Mouse (Mus musculus) activated CD4-positive, CD25-positive, alpha-beta regulatory T cell, adult 4 months (primary cell): ENCODE results near the gene Trhde. TPM values are rescaled to one million over a fixed set of nuclear protein-coding genes. Genes with fewer than 3 reads are reported as not detected.

Source experiments
- ATAC-seq: one replicate; pipeline ENCODE4 v1.8.0; 2017
- polyA plus RNA-seq, 2 experiments: library from polyadenylated mRNA; unstranded; fragments of 100-300 nt; shearing (Covaris generic); gene quantifications; one replicate each; pipeline ENCODE4 v1.2.1; 2017

Trhde gene
- polyA plus RNA-seq: not detected

DNA sequence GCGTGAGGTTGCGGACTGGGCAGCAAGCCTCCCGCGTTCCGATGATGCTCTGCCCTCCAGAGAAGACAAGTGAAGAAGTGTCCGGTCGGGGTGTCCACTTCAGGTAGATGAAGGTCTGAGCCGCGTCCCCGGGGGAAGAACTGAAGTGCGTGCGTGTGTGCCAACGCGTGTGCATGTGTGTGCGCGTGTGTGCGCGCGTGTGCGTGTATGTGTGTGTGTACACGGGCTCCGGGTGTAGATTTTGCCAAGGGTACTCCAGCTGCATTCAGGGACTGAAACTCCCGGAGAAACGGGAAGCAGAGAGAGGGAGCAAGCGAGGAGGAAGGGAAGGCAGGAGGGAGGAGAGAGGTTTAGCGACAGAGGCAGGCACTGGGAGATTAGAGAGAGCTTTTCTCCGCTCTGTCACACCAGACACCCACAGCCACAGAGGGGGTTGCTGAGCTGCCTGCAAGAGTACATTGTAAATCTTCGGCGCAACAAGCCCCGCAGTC, at the start of gene Trhde:
Gene Trhde, minus strand, starts transcription at position 147 of the 491 bp plus-strand sequence.
- ATAC-seq: no peak

DNA sequence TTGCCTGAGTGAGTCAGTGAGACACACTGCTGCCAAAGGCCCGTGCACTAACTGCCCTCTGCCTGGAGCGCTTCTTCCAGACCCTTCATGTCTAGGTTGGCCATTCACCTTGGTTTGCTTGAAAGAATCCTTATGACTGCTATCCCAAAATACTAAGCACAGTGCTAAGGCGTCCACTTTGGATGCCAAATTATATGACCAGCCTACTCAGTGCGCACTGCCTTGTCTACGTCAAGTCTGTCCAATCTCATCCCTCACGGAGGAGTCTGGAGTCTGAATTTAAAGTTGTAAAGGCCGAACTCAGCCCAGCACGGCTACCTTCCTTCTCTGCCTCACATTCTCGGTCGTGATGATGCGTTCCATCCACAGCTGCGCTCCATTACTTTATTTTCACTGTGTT, 39.9 kb upstream of the Trhde start:
- ATAC-seq: no peak

DNA sequence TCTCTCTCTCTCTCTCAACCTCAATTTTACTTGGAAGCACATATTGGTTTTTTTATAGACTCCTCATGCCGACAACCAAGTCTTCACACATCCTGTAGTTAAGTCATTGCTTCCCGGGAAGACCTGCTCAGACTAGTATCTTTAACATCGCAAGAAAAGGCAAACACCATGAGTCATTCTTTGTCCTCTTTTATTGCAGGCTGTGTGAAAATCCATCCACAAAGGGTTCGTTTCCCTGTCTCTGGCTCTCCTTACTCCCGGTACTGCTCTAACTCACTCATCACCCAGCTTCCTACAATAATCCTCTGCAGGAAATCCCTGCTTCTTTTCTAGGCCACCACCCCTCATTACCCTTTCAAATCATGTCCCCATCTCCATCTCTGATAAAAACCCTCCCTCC, 39.3 kb upstream of the Trhde start:
- ATAC-seq: no peak

DNA sequence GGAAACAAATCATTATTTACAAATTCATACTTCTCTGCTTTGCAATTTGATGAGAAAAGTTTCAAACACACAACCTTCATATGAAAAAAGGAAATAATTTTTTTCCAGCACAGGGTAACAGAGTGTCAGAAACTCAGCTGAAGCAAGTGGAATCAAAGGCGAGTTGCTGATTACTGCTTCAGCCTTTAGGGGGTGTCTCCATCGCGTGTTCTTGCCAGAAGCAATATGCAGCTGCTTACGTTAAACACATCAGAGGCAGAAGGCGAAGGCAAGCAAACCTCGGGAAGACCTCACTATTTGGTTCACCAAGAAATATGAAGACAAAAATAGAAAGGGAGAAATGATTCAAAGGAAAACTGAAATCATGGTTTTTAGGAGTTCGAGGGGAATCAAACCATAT, 29.2 kb upstream of the Trhde start:
- ATAC-seq: no peak

DNA sequence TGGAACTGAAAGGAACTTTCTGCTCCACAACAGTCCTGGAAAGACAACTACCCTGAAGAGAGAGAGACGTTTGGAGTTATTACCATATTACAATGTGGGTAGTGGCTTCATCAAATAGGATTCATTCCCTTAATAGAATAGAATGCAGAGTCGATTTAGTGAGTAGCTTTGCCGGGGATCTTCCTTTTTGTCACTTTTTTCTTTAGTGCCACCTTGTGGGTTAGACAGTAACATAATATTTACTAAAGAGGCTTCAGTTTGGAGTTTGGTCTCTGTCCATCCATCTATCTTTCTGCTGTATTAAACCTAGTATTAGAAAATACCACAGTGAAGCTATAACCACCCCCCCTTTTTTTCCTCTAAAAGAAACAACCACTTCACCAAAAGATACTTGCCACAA, 6.7 kb upstream of the Trhde start:
- no peak for ATAC-seq

DNA sequence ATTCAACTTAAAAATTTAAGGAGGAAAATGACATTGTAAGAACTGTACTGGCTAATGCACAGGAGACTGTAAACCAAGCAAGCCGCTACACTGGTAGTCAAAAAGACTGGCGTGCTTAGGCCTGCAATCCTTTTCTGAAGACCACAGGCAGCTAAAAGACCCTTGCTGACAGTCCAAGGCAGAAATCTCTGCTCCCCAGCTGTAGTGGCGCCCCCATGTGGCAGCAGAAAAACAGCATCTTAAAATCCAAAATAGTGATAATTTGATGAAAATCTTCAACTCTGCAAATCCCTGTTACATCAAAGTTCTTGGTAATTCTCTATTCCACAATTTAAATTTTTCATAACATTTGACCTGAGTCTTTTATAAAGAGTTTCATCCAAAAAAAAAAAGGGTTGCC, 3.8 kb upstream of the Trhde start:
- no peak for ATAC-seq

DNA sequence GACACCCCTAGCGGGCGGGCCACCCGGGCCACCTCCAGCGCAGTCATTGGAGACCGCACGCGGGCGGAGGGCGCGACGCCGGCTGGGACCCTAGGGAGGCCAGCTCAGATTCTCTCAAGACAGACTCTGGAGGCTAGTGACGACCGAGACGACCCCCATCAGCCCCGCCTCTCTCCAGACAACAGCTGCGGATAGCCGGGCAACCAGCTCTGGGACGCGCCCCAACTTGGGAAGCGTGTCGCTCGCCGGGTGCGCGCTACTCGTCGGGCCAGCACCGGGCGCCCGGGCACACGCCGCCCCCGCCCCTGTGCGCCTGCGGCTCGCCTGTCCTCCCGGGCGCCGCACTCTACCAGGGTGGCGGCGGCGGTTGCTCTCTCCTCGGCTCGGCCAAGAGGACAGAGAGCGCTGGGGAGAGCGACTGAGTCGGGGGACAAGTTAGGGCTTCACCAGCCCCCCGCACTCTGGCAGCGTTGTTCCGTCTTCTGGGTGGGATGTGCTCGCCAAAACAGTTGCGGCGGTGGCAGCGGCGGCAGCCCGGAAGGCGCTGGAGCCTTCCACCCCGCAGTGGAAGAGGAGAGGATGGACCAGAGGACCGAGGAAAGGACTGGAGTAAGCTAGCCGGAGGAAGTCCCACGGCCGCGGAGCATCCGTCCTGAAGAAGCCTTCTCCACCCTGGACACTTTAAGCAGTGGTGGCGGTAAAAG, 498 bp downstream of the Trhde start:
- no peak for ATAC-seq

DNA sequence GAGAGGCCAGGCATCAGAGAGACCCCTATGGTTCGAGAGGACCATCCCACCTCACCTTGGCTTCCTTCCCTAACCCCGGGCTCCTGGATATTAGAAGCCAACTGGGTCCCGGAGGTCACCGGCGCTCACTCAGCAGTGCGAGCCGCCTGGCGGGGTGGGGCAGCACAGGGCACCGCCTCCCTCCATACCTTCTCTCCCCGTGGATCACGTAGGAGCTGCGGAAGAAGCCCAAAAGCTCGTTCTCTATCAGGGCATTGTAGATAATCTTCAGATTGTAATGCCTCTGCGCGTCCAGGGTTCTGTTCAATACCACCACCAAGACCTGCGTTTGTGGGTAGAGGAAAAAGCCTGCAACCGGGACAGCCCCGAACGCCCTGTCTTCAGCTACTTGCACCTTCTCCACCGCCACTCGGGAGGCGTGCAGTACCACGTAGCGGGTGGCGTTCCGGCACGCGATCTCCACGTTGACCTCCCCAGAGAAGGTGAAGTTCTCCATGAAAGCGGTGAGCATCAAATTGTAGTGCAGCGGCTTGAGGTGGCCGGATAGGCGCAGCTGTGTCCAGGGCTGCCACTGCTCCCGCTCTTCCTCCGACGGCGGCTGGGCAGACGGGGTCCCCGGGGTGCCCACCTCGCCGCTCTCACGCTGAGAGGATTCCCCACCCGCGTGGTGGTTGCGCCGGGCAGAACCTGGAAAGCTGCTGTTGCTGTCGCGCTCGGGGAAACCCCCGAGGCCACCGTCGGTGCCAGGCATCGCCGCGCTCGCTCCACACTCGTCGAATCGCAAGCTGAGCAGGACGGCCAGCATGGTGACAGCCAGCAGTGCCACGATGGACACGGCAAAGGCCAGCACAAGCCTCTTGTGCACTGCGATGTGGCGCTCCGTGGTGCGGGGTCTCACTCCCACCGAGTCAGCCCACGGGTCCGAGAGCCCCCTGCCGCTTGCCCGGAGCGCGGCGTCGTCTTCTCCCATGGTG, 1.5 kb downstream of the Trhde start:
- no peak for ATAC-seq

DNA sequence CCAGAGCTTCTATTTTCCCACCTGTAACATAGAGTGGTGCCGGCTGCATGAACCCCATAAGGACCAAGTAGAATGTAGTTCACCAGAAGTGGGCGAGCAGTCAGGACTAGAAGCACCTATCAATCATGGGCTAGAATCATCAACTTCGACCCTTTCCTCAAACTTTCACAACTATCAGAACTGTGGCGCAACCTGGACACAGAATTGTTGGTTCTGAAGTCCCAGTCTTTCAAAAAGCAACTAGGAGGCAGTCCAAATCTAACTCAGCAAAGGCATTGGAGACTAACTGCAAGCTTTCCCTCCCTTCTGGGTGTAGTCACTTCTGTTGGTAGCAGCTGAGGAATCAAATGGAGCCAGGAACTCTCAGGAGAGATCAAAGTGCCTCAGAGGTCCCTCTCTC, 2.6 kb downstream of the Trhde start:
- ATAC-seq: no peak

DNA sequence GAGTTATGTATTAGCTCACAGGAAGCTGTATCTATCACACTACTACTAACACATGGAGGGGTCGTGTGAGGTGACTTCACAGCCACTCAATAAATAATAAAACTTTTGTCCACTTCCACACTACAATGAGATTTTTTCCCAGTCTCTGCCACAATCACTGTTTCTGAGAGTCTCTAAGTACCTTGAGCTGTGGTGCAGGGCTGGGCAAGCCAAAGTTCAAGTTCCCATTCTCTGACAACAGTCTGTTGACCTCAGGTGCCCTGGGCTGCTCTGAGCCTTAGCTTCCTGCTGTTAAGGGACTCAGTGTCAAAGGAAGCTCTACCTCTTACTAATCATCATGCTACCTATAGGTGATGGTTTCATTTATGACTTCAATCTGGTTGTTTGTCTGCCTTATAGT, 3.3 kb downstream of the Trhde start:
- no peak for ATAC-seq

DNA sequence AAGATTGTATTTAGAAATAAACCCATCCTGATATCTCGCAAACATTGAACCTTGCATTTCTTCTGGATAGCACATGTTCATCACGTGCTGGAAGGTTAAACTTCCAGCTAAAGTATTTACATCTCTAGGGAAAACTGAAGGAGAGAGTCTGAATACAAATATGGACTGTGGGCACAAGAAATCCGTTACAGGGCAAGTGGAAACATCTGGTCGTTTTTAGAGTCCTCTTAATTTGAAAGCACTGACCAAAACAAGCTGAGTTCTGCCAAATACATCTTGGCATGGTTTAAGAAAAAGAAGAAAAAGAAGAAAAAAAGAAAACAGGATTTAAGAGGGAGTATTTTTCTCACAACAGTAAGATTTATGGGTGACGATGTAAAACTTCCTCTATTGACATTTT, 3.9 kb downstream of the Trhde start:
- no peak for ATAC-seq

DNA sequence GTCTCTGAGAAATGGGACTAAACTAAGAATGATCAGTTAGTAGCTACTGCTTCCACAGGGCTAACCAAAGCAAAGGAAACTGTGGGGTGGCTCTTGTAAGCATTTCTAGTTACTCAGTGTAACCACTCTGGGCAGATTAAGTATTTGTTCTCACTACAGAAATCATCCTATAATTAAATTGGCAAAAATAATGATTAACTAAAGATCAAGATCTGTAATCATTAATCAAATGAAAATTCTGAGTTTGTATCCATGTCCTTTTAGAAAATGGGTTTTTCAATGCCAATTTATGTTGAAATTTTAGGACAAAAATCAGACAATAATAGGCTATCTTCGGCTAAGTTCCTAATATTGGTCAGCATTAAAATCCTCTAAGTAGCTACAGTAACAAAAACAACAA, 4.4 kb downstream of the Trhde start:
- ATAC-seq: no peak

DNA sequence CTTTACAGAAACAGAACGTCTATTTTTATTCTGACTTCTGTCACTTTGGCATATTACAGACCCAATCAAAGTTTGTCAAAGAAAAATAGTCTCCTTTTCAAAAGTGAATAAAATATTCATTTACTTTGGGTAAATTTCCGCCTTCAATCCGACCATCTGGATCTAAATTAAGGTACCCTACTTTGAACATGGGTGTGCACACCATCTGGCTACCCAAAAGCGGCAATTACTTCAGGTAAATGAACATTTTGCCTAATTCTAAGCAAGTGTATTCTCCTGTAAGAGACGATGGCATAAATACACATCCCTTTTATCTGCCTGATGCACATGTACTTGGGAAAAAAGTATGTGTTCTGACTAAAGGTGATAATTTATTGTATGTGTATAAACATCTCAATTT, 5.2 kb downstream of the Trhde start:
- no peak for ATAC-seq

DNA sequence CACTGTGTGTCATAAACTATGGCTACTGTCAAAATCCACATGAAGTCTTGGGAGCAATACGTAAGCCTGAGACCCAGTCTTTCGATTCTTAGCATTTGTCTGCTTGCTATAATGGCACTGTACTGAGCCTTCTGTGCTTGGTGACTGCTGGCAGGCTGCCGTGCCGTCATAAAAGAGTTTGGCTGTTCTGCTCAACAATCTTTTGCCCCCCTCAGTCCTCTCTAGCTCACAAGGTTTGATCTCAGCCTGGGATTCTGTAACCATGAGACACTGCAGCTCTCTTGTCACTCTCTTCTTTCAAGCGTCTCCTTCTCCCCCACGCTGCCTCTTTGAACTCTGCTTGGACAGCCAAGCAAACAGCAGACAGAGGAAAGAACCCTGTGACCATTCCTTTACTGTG, 7.9 kb downstream of the Trhde start:
- no peak for ATAC-seq

DNA sequence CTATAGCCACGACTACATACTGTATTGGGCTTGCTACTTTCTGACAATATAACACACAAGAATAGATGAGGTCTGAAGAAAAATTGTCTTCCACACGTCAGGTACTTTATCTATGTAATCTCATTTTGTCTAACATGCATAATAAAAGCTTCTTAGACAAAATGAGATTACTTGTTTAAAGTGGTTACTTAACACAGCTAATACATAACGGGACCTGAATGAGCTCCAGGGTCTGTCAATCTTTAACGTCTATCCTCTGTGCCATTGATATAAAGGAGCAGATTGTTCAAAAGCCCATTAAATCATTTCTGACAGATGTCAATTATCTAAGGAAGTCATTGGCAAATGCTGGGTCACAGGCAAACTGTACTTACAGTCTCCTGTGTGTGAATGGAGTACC, 36.2 kb downstream of the Trhde start:
- no peak for ATAC-seq

DNA sequence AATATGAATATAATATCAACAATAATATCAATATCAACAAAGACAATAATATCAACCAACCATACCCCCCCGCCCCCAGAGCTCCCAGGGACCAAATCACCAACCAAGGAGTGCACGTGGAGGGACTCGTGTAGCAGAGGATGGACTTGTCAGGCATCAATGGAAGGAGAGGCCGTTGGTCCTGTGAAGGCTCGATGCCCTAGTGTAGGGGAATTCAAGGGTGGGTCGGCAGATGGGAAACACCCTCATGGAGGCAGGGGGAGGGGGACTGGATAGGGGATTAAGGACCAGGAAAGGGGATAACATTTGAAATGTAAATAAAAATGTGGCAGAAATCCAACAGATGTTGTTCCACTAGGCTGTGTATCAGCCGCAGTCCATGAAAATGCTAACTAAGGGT, 40.0 kb downstream of the Trhde start:
- no peak for ATAC-seq

DNA sequence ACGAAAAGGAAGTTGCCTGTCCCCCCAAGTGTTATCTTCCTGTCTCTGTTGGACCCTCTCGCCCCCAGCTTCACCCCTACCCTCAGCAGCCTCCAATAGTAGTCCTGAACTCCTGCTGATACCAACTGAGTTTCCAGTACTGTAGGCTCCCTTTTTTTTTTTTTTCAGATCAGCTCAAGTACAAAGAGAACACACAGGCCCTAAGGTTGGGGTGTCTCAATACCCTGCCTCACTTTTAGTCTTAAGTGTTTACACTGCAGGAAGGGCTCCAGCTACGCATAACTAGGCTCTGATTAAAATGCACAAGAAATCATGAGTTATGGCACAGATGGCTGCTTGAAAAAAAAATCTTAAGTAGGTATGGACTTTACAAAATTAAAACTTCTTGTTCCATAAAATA, 42.9 kb downstream of the Trhde start:
- ATAC-seq: no peak

DNA sequence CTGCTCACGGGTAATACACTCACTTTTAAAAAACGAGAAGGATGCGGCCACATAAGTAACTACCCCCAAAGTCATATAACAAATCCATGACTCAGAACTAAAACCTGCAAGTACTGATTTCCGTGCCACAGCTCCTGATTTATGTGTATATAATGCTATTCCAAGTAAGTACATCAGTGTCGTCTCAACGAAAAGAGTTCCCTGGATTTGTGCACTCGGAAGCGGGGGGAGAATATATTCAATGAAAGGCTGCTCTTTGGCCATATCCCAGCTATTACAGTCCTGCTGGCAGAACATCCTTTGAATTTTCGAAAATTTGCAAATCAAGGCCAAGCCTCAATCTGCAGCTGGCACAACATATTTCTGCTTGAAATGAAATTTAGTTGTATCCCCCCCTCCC, 43.5 kb downstream of the Trhde start:
- no peak for ATAC-seq

DNA sequence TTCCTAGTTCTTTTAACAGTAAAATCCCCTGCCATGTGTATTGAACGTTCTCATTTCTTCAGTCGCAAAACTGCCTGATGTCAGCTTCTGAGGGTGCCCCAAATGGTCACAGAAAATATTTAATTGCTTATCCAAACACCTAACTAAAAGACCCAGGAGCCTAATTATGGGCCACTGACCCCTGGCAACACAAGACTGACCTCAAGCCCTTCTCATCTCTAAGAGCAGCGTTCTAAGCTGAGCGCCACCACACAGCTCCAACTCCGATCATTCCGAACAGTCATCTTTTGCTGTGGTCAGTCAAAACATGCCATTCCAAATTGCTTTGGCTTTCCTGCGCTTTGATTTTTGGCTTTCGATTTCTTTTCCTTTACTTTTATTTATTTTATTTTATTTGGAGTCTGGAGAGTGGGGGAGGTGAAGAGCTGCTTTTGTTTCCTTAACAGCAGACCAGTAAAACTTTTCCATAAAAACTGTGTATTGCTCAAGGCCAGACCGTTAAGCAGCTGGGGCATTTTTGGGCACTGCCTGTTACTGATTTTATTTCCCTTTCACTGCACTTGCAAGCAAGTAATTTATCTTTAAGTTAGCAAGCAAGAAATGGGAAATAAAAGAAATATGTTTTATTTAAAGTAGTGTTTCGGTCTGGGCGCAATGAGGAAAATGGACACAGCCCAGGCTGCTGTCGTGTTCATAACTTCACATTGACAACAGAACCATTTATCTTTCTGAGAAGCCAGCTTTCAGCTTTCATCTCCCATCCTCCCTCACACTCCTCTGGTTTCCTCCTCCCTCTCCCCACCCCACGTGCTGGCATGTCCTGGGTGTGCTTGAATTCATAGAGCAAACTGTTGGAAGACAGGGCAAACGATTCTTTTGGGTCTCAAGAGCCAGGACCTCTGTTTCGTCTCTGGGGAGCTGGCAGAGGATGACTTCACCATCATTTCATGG, 59.1 kb downstream of the Trhde start:
- ATAC-seq: no peak

DNA sequence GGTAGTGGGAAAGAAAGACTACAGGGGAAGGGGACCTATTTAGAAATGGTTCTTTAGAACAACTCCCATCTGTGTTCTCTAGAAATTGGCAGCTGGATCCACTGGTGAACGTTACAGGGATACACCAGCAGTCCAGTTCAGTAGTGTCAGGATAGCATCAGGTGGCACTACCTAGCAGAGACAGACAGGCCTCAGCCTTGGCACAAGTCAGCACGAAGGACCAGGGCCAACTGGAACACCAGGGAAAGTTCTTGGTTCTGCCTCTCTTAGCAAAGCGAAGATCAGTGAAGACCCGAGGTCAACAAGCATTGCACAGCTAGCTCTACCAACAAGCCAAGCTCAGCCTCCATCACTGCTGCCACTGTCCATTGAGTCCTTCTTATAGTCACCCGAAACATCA, 62.2 kb downstream of the Trhde start:
- no peak for ATAC-seq

DNA sequence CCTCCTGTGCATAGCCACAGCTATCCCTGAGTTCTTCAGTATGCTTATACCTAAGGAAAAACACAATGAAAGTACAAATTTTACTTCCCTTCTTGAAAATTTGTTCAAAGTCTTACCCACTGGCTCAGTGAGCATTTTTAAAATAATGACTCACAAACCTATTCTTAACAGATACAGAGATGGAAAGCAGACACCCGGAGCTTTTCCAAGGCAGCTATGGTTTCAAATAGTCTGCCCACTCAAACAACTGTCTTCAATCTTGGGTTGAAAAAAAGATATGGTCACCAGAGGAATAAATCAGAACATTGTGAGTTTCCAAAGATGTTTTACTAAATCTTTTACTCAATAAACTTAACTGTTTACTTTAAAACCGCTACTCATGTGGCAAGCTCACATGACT, 64.5 kb downstream of the Trhde start:
- ATAC-seq: no peak

DNA sequence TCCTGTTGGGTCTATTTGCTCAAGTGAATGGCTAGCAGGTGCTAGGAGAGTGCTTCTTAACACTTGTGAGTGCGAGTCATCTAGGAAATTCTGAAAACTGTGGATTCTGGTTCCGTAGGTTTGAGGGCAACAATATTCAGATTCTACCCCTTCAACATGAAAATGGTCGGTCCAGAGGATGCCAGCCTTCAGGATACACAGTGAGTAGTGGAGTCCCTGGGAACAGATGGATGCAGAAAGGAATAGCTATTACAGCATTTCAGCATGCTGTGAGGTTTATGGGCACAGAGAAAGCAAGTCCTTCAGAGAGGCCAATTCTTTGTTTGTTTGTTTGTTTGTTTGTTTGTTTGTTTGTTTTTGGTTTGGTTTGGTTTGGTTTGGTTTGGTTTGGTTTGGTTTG, 65.7 kb downstream of the Trhde start:
- no peak for ATAC-seq

DNA sequence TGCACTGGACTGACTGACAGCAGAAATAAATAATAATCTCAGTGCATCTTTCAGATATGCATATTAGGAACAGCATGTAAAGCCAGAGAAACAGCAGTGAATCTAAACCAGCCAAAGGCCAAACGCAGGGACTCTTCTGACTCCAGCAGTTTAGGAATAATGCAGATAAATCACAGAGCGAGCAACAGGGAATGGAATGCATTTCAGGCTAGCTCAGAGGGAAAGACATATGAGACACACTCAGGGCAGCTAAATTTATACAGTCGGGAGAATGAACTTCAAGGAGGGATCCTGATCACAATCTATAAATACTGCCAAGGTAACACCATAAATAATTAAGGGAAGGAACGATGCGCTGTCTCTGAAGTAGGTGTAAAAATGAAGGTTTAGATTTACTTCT, 66.4 kb downstream of the Trhde start:
- no peak for ATAC-seq
